Mouse (Mus musculus): ENCODE measurements around the gene Tnxb.
A peak's percentile ranks its signal among the peaks of the same experiment; 100 is the strongest.

Tnxb gene

GRCm38 (mm10) chr17:34670235-34670634 lies at the start of gene Tnxb:
Tnxb (plus strand) TSS chr17:34670535.
- no peak for DNase-seq

DNA sequence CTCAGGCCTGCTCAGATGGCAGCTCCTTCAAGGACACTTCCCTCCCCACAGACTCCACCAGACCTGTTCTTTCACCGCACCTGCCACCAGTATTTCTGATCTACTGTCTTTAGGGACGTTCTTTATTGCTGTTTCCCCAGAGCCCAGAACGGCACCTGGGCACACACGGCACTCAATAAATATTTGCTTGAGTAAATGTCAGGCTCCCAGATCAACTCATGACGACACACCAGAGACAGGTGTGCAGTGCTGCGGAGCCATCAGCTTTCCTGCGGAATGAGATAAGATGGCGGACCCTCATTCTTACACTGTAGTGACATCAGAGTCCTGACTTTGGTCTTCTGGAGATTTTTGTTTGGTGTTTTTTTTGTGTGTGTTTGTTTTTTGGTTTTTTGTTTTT lies 49.3 kb upstream of the Tnxb start:
- DNase-seq: no peak

- DNase-seq: no peak
These were observed 47.2 kb upstream of the Tnxb start for GRCm38 (mm10) chr17:34623161-34623560.

GRCm38 (mm10) chr17:34624981-34625380 lies 45.4 kb upstream of the Tnxb start:
- no peak for DNase-seq

DNA sequence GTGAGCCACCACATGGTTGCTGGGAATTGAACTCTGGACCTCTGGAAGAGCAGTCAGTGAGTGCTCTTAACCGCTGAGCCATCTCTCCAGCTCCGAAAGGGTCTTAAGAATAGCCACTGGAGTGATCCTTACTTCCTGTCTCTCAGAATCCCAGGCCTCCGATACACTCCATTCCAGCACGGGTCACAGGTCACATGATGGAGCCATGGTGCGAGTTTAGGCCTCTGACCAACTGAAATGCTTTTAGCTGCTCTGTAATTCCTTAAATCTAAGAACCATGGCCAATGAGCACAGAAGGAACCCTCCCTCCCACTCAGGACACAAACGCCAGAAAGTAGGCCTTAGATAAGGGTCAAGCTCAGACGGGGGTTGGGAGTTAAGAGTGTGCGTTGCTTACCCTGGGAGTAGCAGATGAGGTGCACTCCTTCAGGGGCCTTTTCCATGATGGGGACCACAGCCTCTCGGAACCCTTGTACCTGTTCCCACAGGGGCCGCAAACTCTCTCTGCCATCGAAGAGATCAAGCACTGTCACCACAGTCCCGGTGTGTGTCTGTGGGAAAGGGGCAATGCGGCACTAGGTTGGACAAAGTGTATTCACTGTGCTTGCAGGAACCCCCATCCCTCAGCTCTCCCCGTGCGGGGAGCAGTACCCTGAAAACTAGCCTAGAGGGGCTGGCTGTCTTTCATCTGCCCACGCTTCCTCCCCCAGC lies 44.1 kb upstream of the Tnxb start:
- DNase-seq: no peak

- DNase-seq: peak; percentile 73 to 79
These were observed 43.6 kb upstream of the Tnxb start for GRCm38 (mm10) chr17:34626773-34627092.

DNA sequence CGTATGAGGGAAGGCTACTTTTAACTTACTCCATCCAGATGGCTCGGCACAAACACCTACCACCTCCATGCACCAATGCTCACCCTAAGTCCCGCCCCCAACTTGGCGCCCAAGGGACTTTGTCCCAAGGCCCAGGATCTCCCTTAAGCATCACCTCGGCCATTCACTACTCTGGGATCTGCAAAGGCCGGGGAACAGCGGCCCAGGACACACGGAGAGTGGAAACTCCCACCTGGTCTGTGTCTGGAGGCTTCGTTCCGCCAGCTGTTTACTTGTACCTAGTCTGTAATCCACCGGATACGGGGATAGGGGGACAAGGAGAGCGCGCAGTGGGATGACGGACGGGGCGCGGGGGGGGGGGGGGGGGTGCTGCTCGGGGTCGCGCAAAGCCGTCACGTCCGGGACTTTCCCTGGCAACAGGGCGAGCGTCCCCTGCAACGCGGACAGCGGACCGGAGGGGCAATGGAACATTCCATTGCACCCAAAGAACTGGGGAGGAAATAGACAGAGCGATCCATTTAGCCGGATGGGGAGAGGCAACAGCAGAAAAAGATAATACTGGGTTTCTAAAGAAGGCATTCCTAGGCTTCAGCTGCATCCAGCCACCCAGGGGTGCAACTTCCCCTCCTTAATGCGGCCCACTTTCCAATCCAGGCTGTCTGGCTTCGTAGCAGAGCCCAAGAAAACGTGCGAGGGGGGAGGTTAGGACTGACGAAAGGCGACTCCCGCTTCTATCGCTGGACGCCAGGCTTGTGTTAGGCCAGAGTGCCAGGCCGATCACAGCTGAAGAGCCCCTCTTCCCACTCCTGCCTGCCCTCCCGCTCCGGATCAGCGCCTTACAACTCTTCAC lies 43.0 kb upstream of the Tnxb start:
- DNase-seq: peak; percentile 93 to 95

- peak; percentile 82 to 86 for DNase-seq
These were observed 42.2 kb upstream of the Tnxb start, which contains the start of gene Ppt2 for GRCm38 (mm10) chr17:34627943-34628643. Ppt2 (minus strand) TSS chr17:34628510.

- DNase-seq: peak in 1 of 2 experiments; percentile 27
These were observed 41.7 kb upstream of the Tnxb start for GRCm38 (mm10) chr17:34628644-34628967.

DNA sequence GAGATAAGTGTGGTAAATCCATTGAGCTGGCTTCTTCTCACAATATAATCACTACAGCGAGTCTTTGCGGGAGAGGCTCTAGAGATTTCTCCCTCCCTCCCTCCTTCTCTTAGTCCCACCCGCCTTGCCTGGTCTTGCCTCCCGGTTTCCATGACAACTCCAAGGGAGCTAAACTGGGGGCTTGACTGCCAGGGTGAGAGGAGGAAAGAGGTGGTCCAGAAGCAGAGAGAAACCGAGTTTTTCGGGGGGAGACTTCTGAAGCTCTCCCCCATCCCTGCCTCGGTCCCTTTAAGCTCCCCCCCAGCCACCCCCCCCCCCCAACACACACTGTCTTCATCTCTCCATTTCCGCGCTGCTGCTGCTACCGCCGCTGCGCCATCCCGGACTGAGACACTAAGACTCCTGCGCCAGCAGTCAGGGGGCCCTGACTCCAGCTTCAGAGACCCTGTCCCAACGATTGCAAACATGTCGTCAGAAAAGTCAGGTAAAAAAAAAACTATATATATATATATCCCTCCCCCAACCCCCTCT lies 41.0 kb upstream of the Tnxb start, which contains the start of gene Prrt1:
Prrt1 (plus strand) TSS at position 313 of the 531 bp plus-strand sequence.
- DNase-seq: peak; percentile 72 to 74

DNA sequence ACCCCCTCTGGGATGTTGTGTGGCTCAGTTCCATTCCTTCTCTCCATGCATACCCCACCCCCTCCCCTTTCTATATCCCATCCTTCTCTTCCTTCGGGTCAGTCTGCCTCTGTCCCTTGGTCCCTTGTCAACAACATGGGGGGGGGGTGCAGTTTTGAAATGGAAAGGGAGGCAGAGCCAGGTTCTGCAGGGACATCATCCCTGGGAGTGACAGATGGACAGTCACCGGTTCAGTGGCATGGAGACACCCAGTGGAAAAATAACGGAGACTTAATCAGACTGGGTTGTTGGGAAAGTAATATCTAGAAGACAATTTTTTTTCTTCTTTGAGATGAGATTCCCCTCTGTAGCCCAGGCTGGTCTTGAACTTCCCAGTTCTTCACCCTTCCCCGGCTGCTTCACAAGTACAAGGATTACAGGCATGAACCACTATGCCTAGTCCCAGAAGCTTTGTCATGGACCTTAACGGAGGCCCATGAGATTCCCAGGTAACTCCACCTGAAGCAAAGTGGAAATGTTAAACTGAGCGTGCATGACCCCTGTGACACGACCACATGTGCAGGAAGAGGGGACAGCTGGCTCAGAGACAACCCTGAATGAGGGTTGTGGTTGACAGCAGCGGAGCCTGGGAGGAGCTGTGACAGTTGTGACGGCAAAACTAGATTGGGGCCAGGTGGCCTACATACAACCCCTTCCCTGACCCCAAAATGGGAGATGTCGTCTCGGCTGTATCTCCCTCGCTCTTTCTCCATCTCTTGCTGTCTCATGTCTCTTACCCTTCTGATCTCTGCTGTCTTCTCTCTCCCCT lies 40.3 kb upstream of the Tnxb start:
- DNase-seq: peak; percentile 86

- DNase-seq: peak; percentile 71 to 78
These were observed 39.5 kb upstream of the Tnxb start for GRCm38 (mm10) chr17:34630761-34631301.

GRCm38 (mm10) chr17:34631647-34632046 lies 38.7 kb upstream of the Tnxb start:
- peak; percentile 65 to 66 for DNase-seq

GRCm38 (mm10) chr17:34632261-34632691 lies 38.1 kb upstream of the Tnxb start:
- peak; percentile 74 to 78 for DNase-seq

DNA sequence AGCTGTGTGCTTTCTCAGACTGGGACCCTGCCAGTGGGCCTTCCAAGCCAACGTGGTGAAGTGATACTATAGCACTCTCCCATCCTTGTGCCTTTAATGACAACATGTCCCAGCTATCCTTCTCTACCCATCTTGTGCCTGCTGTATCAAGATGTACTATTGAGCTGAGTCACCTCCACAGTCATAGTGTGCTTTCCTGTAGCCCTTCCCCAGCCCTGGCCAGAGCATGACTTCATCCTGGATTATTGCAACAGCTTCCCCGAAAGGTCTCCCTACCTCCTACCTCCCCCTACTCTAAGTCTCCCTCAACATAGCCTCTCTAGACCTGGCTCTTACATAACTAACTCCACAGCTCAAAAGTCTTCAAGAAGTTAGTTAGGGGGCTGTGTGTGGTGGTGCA lies 34.7 kb upstream of the Tnxb start:
- no peak for DNase-seq

- no peak for DNase-seq
These were observed 32.9 kb upstream of the Tnxb start for GRCm38 (mm10) chr17:34637459-34637858.

DNA sequence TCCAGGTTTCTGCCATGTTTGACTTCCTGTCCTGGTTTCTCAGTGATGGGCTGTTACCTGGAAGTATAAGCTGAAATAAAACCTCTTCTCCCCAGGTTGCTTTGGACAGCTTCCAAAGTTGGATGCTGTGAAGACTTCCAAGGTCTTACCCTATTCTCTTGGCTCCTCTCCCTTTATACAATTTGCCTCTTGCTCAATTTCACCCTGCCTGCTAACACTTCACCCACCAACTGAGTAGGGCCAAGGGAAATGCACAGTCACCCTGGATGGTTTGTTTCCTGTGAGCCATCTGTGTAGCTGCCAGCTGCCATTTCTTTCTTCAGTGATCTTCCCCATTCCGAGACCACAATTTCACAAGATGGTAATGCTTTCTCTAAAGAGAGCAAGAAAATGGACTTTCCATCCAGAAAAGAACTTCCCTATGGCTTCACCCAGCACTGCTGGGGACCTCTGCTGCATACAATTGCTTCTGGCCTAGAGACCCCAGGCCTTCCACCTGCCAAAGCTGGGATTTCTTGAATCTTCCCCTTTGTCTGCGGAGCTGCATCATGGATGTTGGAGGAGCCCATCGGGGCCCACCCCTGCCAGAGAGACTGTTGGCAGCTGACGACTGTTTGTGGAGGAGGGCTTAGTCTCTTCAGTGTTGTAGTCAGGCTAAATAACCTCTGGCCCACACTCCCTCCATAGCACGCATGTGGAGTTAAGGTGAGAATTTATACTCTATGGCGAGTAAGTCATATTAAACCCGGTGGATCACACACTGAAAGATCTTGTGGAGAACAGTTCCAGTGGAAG lies 30.7 kb upstream of the Tnxb start:
- DNase-seq: peak in 1 of 2 experiments; percentile 49

GRCm38 (mm10) chr17:34640778-34641601 lies 29.3 kb upstream of the Tnxb start:
- DNase-seq: peak; percentile 81 to 88

DNA sequence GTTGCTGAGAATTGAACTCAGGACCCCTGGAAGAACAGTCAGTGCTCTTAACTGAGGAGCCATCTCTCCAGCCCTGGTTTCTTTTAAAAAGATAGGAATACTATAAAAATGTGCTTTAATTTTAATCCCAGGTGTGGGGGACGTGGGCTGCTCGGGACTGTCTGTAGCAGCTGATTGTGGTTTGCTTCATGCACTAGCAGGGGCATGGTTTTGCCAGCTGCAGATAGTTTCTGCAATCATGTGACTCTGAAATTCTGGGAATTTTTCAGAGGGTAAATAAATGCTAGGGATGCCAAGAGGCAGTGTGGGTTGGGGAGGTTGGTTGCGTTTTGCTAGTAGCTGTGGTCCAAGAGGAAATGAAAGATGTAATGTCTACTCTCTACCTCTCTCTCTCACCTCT lies 28.4 kb upstream of the Tnxb start:
- no peak for DNase-seq

- DNase-seq: no peak
These were observed 27.0 kb upstream of the Tnxb start for GRCm38 (mm10) chr17:34643379-34643778.

Data from cerebellum, postnatal 10 days (tissue).